Comparison of ENCODE assay signal across 25 mouse cellular contexts in the genomic region with DNA sequence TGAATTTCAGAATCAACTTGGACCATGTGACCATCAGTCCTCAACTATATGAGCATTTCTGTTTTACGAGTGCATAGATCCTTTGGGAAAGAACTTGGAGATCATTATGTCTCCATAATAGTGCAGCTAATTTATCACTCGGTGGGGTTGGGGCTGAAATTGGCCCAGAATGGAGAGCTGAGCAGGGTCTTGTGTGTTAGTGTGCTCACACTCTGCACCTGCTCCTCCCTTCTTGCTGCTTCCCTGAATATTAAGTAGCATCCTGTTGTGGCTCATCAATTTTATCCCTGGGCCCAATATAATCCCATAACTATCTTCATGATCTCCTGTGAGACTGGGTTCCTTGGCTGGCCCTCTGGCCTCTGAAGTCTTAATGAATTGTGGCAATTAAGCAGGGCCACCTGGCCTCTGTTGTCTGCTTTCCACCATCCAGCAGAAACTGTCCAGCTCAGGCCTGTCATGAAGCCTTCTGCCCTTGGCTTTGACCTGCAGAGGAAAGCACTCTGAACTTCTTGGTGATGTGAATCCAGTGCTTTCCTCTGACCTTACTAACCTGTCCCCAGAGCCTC.
A peak's percentile ranks its signal among the peaks of the same experiment; 100 is the strongest.
DNase-seq lines count a peak whose midpoint lies in the region; ATAC-seq and TF ChIP-seq lines count a peak whose summit lies in the region.
"Had no signal": no experiment of that assay in that cellular context is flagged by ENCODE, and none has a peak within 500 bp of the region (broad histone marks: within the 10 kb centered on the region; RNA-seq: fewer than 3 reads in every experiment).

No protein-coding gene starts in this region.

- no peak overlapping the region for H3K27ac ChIP-seq in midbrain, embryonic 11.5 days (ENCODE audit: low read depth, low read length)
- no peak overlapping the region for H3K27ac ChIP-seq in midbrain, embryonic 13.5 days
- no peak overlapping the region for H3K27ac ChIP-seq in hindbrain, embryonic 16.5 days (ENCODE audit: low read depth, low read length)
- H3K27ac ChIP-seq: embryonic facial prominence, embryonic 13.5 days; forebrain, embryonic 10.5 days; forebrain, embryonic 15.5 days; gastrocnemius, adult 2 months; limb, embryonic 13.5 days; lung, embryonic 15.5 days; midbrain, embryonic 10.5 days had no signal

- no peak overlapping the region for H3K9ac ChIP-seq in midbrain, embryonic 11.5 days (ENCODE audit: low read length)
- H3K9ac ChIP-seq in midbrain, embryonic 13.5 days (replicated peaks): no peak overlapping the region
- H3K9ac ChIP-seq in hindbrain, embryonic 16.5 days (ENCODE audit: low read depth, low read length): no peak overlapping the region
- H3K9ac ChIP-seq: embryonic facial prominence, embryonic 13.5 days; forebrain, embryonic 15.5 days; limb, embryonic 13.5 days; lung, embryonic 15.5 days had no signal

- peaks cover 4% of the 10 kb centered on the region; the same call in 1 of the 2 replicates for H3K4me1 ChIP-seq in midbrain, embryonic 11.5 days (ENCODE audit: control insufficient read depth, insufficient read depth, low read length)
- peaks cover 8% of the 10 kb centered on the region for H3K4me1 ChIP-seq in midbrain, embryonic 13.5 days (replicated peaks)
- H3K4me1 ChIP-seq in hindbrain, embryonic 16.5 days (ENCODE audit: control insufficient read depth, insufficient read depth, low read depth, low read length): peaks cover 4% of the 10 kb centered on the region

- no peaks in the 10 kb centered on the region for H3K36me3 ChIP-seq in midbrain, embryonic 11.5 days (ENCODE audit: control insufficient read depth, insufficient read depth, low read length)
- no peaks in the 10 kb centered on the region for H3K36me3 ChIP-seq in midbrain, embryonic 13.5 days
- H3K36me3 ChIP-seq in hindbrain, embryonic 16.5 days (ENCODE audit: control insufficient read depth, insufficient read depth, low read length): no peaks in the 10 kb centered on the region
- H3K36me3 ChIP-seq: embryonic facial prominence, embryonic 13.5 days; forebrain, embryonic 10.5 days; forebrain, embryonic 15.5 days; limb, embryonic 13.5 days; lung, embryonic 15.5 days; midbrain, embryonic 10.5 days had no signal

- no peaks in the 10 kb centered on the region for H3K27me3 ChIP-seq in midbrain, embryonic 11.5 days (ENCODE audit: control insufficient read depth, insufficient read depth, low read length)
- H3K27me3 ChIP-seq in midbrain, embryonic 13.5 days: no peaks in the 10 kb centered on the region
- no peaks in the 10 kb centered on the region for H3K27me3 ChIP-seq in hindbrain, embryonic 16.5 days (replicated peaks; ENCODE audit: control insufficient read depth, insufficient read depth, low read length)
- H3K27me3 ChIP-seq: embryonic facial prominence, embryonic 13.5 days; forebrain, embryonic 15.5 days; limb, embryonic 13.5 days; lung, embryonic 15.5 days had no signal

- no peak for TF ChIP-seq POLR2A in brain, embryonic 14.5 days (IDR thresholded peaks at IDR 0.05; ENCODE audit: borderline replicate concordance, extremely low read depth, insufficient read depth, insufficient read length, poor library complexity, severe bottlenecking)

- no peak overlapping the region for H3K4me2 ChIP-seq in midbrain, embryonic 11.5 days
- no peak overlapping the region for H3K4me2 ChIP-seq in midbrain, embryonic 13.5 days (replicated peaks)
- H3K4me2 ChIP-seq in hindbrain, embryonic 16.5 days (ENCODE audit: low read length): no peak overlapping the region
- H3K4me2 ChIP-seq: embryonic facial prominence, embryonic 13.5 days; forebrain, embryonic 15.5 days; limb, embryonic 13.5 days; liver, embryonic 11.5 days; lung, embryonic 15.5 days had no signal

- no peak for TF ChIP-seq CTCF in brain, embryonic 14.5 days (IDR thresholded peaks at IDR 0.05; ENCODE audit: borderline replicate concordance, extremely low read depth, insufficient read depth, insufficient read length)

- H3K4me3 ChIP-seq in midbrain, embryonic 11.5 days (ENCODE audit: low read depth, low read length): no peak overlapping the region
- H3K4me3 ChIP-seq in midbrain, embryonic 13.5 days (replicated peaks): no peak overlapping the region
- no peak overlapping the region for H3K4me3 ChIP-seq in hindbrain, embryonic 16.5 days (ENCODE audit: low read length)
- H3K4me3 ChIP-seq: embryonic facial prominence, embryonic 13.5 days; forebrain, embryonic 10.5 days; forebrain, embryonic 15.5 days; gastrocnemius, adult 2 months; limb, embryonic 13.5 days; lung, embryonic 15.5 days; midbrain, embryonic 10.5 days had no signal

- DNase-seq in cerebellum, postnatal 10 days: peak; percentile 34 to 54
- DNase-seq in cerebellum, postnatal 4 days (ENCODE audit: low spot score in 2 of 2): no peak
- peak; percentile 41 for DNase-seq in midbrain, embryonic 11.5 days (ENCODE audit: low spot score, missing footprints)
- DNase-seq in brain, embryonic 14.5 days (ENCODE audit: low read depth): peak; percentile 39
- DNase-seq: adrenal gland, adult 2 months; adrenal gland, postnatal 36 days; cerebellum, adult 8-10 months; gastrocnemius, adult 2 months; heart, postnatal 14 days; kidney, adult 9 months; kidney, postnatal 10 days; spleen, adult 18-20 months; thymus, postnatal 14 days had no signal

- H3K9me3 ChIP-seq in midbrain, embryonic 11.5 days (ENCODE audit: control insufficient read depth, low read length): no peaks in the 10 kb centered on the region
- H3K9me3 ChIP-seq in midbrain, embryonic 13.5 days: no peaks in the 10 kb centered on the region
- H3K9me3 ChIP-seq in hindbrain, embryonic 16.5 days (ENCODE audit: control insufficient read depth, low read length): no peaks in the 10 kb centered on the region
- H3K9me3 ChIP-seq: embryonic facial prominence, embryonic 13.5 days; forebrain, embryonic 10.5 days; forebrain, embryonic 15.5 days; limb, embryonic 13.5 days; lung, embryonic 15.5 days; midbrain, embryonic 10.5 days had no signal

- ATAC-seq in midbrain, embryonic 11.5 days (ENCODE audit: low FRiP score): no peak
- ATAC-seq in midbrain, embryonic 13.5 days: no peak
- peak; percentile 74 for ATAC-seq in hindbrain, embryonic 16.5 days
- no peak for ATAC-seq in granulocyte monocyte progenitor cell, adult 5-6 weeks (replicated peaks; ENCODE audit: poor library complexity, severe bottlenecking)
- ATAC-seq: activated CD4-positive, CD25-positive, alpha-beta regulatory T cell, adult 4 months; forebrain, embryonic 15.5 days; intestine, postnatal 0 days had no signal

- 86% methylated on average over 2 of the region's 2 CpGs for WGBS in midbrain, embryonic 11.5 days
- WGBS in midbrain, embryonic 13.5 days: 57% methylated on average over 2 of the region's 2 CpGs
- WGBS in hindbrain, embryonic 16.5 days: 54% methylated on average over 2 of the region's 2 CpGs

Comparison
In these comparisons a context has a peak if more than half of its experiments do, and no peak if none do; other contexts are left out.
1. DNase-seq: peak in cerebellum, postnatal 10 days (2 of 2), midbrain, embryonic 11.5 days (single experiment) and brain, embryonic 14.5 days (single experiment); none in cerebellum, postnatal 4 days (0 of 2).